Mouse (Mus musculus): ENCODE data around the gene Atp5j. TPM values are rescaled to one million over a fixed set of nuclear protein-coding genes. Genes with fewer than 3 reads are reported as not detected.

The Atp5j gene
- polyA plus RNA-seq, 1 experiment: 96.8 TPM

DNA sequence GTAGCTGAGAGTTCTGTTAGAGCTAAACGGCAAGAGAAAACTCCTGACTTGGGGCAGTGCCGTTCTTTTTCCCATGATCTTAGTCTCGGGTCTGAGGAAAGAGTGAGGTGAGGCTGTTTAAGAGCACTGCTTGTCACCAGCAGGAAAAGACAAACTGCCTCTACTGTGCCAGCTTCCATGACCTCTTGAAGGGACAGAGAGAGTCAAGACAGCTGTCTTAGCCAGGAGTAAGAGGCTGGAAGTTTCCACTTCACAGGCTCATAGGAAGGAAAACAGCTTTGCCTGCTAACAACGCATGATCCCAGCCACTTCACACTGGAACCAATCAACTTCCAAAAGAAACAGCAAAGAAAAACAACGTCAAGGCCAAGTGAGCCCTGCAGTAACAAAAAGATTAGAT is 3.7 kb downstream of the Atp5j start:
- TF ChIP-seq GATA1 (IDR thresholded peaks at IDR 0.05; ENCODE audit: low read length): no peak

GRCm38 (mm10) chr16:84825009-84825408 is 10.4 kb downstream of the Atp5j start:
- no peak for TF ChIP-seq GATA1 (IDR thresholded peaks at IDR 0.05; ENCODE audit: low read length)

DNA sequence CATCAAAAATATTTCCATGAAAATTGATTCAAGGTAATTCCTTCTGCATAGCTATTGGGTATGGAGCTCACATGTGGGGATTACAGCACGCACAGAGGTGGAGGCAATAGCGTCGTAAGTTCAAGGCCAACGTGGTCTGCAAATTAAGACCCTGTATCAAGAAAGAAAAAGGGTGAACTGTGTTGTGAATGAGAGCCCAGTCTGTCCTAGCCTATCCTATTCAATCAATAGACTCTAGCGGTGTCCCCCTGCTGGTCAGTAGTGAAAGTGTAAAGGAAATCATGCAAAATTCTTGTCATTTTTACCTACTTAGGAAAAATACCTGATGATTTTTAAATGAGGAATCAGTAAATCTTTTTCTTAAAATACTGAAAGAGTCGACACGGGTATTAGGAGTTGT is 18.0 kb downstream of the Atp5j start:
- no peak for TF ChIP-seq GATA1 (IDR thresholded peaks at IDR 0.05; ENCODE audit: low read length)

DNA sequence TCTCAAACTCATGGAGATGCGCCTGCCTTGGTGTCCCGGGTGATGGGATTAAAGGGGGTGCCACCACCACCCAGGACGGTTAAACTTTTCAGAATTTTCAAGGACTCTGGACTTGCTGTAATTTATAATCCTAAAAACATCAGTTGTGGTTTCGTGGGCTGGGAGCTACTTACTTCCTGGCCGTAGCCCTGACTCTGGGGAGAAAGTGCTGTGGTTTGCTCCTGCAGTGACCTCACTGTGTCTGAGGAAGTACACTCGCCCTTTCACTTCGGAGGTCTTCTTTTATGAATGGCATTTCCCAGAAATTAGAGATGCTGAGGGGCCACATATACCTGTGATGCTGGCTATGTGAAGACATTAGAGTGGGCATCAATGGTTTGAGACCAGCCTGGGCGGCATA is 20.9 kb downstream of the Atp5j start:
- TF ChIP-seq GATA1 (IDR thresholded peaks at IDR 0.05; ENCODE audit: low read length): no peak

DNA sequence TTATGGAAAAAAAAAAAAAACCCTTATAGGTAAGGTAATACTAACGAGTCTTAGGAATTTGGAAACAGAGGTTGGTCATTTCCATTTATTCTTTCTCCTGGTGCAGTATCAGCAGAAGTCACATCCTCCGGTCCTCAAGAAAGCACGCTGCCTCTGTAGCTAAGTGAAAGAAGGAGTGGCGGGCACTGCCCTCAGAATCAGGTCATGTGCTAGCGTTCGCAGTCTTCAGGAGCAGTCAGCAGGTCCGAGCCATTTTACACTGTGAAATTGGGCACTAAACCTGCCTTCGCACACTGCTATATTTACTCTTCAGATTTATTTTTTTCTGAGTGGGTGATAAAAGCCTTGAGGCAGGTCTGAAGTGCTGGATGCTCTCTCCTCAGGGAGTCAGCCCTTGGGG is 21.6 kb downstream of the Atp5j start:
- no peak for TF ChIP-seq GATA1 (IDR thresholded peaks at IDR 0.05; ENCODE audit: low read length)

DNA sequence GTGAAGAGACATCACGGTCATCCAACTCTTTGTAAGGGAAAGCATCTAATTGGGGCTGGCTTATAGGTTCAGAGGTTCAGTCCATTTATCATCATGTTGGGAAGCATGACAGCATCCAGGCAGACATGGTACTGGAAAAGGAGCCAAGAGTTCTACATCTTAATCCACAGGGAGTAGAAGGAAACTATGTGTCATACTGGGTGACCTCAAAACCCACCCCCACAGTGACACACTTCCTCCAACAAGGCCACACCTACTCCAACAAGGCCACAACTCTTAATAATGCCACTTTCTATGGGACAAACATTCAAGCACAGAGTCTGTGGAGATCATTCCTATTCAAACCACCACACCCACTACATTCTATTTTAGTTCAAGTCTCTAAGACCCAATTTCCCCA is 25.2 kb downstream of the Atp5j start:
- no peak for TF ChIP-seq GATA1 (IDR thresholded peaks at IDR 0.05; ENCODE audit: low read length)

GRCm38 (mm10) chr16:84807874-84808273 is 27.6 kb downstream of the Atp5j start:
- no peak for TF ChIP-seq GATA1 (IDR thresholded peaks at IDR 0.05; ENCODE audit: low read length)

DNA sequence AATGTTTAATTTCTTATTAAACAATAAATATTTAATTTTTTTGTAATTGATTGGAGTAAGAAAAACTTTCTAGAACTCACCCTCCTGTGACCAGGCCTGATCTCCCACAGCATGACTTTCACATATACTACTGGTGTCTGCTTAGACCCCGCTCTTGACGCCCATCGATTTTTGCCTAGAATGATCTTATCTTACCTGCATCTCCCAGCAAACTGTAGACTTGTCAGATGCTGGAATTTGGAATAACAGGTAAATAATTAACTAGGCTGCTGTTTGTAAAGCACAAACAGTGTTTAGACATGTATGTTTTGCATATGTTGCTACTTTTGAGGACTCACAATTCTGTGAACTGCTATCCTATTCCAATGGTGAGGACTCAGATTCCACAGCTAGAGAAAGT is 29.2 kb downstream of the Atp5j start:
- no peak for TF ChIP-seq GATA1 (IDR thresholded peaks at IDR 0.05; ENCODE audit: low read length)

- TF ChIP-seq GATA1 (IDR thresholded peaks at IDR 0.05; ENCODE audit: low read length): no peak
These were observed 30.6 kb downstream of the Atp5j start for GRCm38 (mm10) chr16:84804866-84805265.

DNA sequence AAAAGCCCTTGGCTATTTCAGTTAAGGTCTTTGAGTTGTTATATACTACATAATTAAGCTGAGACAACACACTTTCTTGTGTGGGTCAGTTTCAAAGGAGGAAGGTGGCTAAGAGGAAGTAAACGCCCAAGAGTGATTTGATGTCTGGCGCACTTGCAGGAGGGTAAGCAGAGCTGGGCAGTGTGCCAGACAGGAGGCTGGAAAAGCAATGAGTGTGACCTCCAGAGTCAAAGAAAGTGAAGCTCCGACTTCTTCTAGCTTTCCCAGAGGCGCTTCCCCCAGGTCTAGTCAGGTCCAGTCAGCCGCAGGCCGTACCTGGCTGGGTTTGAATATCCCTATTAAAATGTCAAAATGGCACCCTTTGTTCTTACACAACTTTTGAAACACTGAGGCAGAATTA is 33.2 kb downstream of the Atp5j start:
- no peak for TF ChIP-seq GATA1 (IDR thresholded peaks at IDR 0.05; ENCODE audit: low read length)

DNA sequence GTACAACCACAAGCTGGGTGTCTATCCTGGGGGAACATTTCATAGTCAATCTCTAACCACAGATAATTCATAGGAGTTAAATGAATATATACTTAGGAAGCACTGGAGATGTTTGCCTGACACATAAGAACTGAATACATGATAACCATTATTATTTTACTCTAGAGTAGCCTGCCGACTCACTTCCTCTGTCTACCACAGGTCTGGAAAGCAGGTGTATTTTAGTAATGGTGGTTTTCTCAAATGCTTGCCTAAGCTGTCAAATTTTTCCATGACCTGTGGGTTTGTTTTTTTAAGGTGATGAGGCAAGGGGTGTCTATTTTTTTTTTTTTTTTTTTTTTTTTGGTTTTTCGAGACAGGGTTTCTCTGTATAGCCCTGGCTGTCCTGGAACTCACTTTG is 35.4 kb downstream of the Atp5j start:
- TF ChIP-seq GATA1 (IDR thresholded peaks at IDR 0.05; ENCODE audit: low read length): no peak

GRCm38 (mm10) chr16:84796678-84797077 is 38.7 kb downstream of the Atp5j start:
- no peak for TF ChIP-seq GATA1 (IDR thresholded peaks at IDR 0.05; ENCODE audit: low read length)

- TF ChIP-seq GATA1 (IDR thresholded peaks at IDR 0.05; ENCODE audit: low read length): no peak
These were observed 40.1 kb downstream of the Atp5j start for GRCm38 (mm10) chr16:84795337-84795736.

DNA sequence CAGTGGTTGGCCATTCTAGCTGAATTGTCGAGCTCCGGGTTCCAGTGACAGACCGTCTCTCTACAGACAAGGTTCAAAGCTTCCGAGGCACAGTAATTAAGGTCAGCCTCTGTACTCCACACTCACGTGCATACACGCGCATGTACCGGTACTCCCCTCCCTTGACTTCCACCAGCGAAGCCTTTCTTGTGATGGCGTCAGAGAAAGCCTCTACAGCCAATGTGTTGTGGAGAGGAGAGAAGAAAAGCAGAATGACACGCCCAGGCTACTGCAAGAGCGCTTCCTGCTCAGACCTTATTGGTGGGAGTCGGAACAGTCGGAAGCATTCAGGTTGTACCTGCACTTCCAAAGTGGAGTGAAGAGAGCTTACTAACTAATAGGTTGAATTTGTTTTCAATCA is 42.0 kb downstream of the Atp5j start:
- no peak for TF ChIP-seq GATA1 (IDR thresholded peaks at IDR 0.05; ENCODE audit: low read length)

DNA sequence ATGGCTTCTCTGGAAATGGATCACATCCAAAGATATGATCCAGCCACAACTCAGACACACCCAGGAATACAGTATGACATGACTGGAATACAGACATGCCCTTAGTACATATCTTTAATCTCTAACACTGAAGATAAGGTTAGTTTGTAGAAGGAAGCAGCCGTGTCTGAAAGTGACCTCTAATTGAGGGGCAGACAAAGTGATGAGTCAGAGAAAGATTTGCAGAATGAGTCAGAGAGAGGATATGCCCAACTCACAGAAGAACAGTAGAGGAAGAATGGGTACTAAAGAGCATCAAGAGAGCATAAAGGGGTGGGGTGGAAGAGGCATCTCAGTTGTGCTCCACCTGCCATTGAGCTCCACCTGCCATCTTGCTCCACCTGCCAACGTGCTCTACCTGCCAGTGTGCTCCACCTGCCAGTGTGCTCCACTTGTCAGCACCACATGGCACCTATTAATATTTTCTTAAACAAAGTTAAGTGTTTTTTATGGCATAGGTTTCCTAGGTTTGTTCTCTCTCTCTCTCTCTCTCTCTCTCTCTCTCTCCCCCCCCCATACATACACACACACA is 44.7 kb downstream of the Atp5j start:
- no peak for TF ChIP-seq GATA1 (IDR thresholded peaks at IDR 0.05; ENCODE audit: low read length)

DNA sequence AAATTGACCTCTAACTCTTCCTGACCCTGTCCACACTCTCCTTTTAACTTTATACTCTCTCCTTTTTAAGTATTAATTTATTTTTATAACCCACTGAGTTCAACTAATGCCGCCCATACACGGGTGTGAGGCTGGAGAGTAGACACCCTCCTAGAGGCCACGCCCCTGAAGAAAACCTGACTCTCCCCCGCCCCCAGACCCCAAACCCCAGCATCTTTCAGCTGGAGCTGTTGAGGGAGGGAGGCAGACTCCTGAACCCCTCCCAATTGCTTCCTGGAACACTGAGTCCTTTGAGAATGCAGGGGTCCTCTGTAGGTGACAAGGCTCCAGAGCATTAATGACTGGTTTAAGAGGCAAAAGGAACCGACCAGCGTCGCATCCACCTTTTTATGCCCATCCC is 50.5 kb downstream of the Atp5j start:
- TF ChIP-seq GATA1 (IDR thresholded peaks at IDR 0.05; ENCODE audit: low read length): no peak

- no peak for TF ChIP-seq GATA1 (IDR thresholded peaks at IDR 0.05; ENCODE audit: low read length)
These were observed 52.1 kb downstream of the Atp5j start for GRCm38 (mm10) chr16:84783279-84783678.

DNA sequence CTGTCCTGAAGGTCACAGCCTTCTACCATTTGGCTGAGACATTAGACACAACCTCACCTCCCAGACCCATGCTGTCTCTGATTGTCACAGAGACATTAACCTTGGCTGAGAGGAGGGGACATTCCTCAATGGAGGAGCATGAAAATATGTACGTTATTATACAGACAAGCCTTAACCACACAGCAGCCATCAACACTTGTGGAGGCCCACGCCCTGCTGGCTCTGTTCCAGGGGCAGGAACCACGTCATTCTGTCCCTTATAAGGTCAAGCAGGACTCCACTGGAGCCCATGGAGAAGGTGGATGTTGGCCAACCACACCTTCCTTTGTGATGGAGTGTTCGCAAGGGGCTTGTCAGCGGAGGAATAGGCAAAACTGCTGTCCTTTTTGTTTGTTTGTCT is 55.7 kb downstream of the Atp5j start:
- TF ChIP-seq GATA1 (IDR thresholded peaks at IDR 0.05; ENCODE audit: low read length): no peak
